In genomic region chr7:25625594-25626250, GRCm38 (mm10) we compare ENCODE assay signal across 10 mouse cellular contexts. TPM values are rescaled to one million over a fixed set of nuclear protein-coding genes. Genes with fewer than 3 reads are reported as not detected.
DNase-seq lines count a peak whose midpoint lies in the region; ATAC-seq and TF ChIP-seq lines count a peak whose summit lies in the region.
"Had no signal": no experiment of that assay in that cellular context is flagged by ENCODE, and none has a peak within 500 bp of the region (broad histone marks: within the 10 kb centered on the region; RNA-seq: fewer than 3 reads in every experiment).

No protein-coding gene starts in this region.

- no peaks in the 10 kb centered on the region for H3K27me3 ChIP-seq in testis, adult 2 months (ENCODE audit: control insufficient read depth, insufficient read depth, low read length)
- H3K27me3 ChIP-seq in kidney, postnatal 0 days (ENCODE audit: insufficient read depth, low read length) = no peaks in the 10 kb centered on the region
- H3K27me3 ChIP-seq in stomach, embryonic 14.5 days (ENCODE audit: control insufficient read depth, insufficient read depth, low read length) = no peaks in the 10 kb centered on the region
- peaks cover 23% of the 10 kb centered on the region for H3K27me3 ChIP-seq in neural tube, embryonic 15.5 days (replicated peaks)

- peak; percentile 27; the same call in 1 of the 2 replicates for TF ChIP-seq CTCF in testis, adult 2 months (IDR thresholded peaks at IDR 0.05; ENCODE audit: control insufficient read depth, insufficient read depth, insufficient replicate concordance, low read depth, low read length)
- TF ChIP-seq CTCF in kidney, postnatal 0 days (IDR thresholded peaks at IDR 0.05; ENCODE audit: low read depth) = peak; percentile 59

- peaks cover 2% of the 10 kb centered on the region for H3K36me3 ChIP-seq in testis, adult 2 months (ENCODE audit: control insufficient read depth, insufficient read depth, low read length)
- peaks cover 16% of the 10 kb centered on the region; the same call in 1 of the 2 replicates for H3K36me3 ChIP-seq in kidney, postnatal 0 days (ENCODE audit: insufficient read depth, low read length)
- H3K36me3 ChIP-seq in stomach, embryonic 14.5 days (ENCODE audit: control insufficient read depth, insufficient read depth, low read length) = peaks cover 20% of the 10 kb centered on the region
- H3K36me3 ChIP-seq in neural tube, embryonic 15.5 days = peaks cover 59% of the 10 kb centered on the region

- H3K4me3 ChIP-seq in testis, adult 2 months (ENCODE audit: control insufficient read depth, low read depth, low read length) = no peak overlapping the region
- H3K4me3 ChIP-seq in kidney, postnatal 0 days (replicated peaks; ENCODE audit: low read depth, low read length) = no peak overlapping the region
- H3K4me3 ChIP-seq in stomach, embryonic 14.5 days (ENCODE audit: low read depth, low read length) = no peak overlapping the region
- H3K4me3 ChIP-seq in neural tube, embryonic 15.5 days (replicated peaks) = no peak overlapping the region

- H3K9me3 ChIP-seq in kidney, postnatal 0 days (replicated peaks; ENCODE audit: low read length) = no peaks in the 10 kb centered on the region
- no peaks in the 10 kb centered on the region for H3K9me3 ChIP-seq in stomach, embryonic 14.5 days (ENCODE audit: control insufficient read depth, low read depth, low read length)
- H3K9me3 ChIP-seq in neural tube, embryonic 15.5 days (replicated peaks) = no peaks in the 10 kb centered on the region

- H3K9ac ChIP-seq in kidney, postnatal 0 days (ENCODE audit: low read depth, low read length) = no peak overlapping the region
- H3K9ac ChIP-seq in stomach, embryonic 14.5 days (replicated peaks; ENCODE audit: low read depth, low read length) = no peak overlapping the region
- H3K9ac ChIP-seq in neural tube, embryonic 15.5 days (replicated peaks) = no peak overlapping the region

- H3K4me2 ChIP-seq in kidney, postnatal 0 days (ENCODE audit: low read length) = no peak overlapping the region
- no peak overlapping the region for H3K4me2 ChIP-seq in stomach, embryonic 14.5 days (replicated peaks; ENCODE audit: low read depth, low read length)
- no peak overlapping the region for H3K4me2 ChIP-seq in neural tube, embryonic 15.5 days

- TF ChIP-seq POLR2A in testis, adult 2 months (IDR thresholded peaks at IDR 0.05; ENCODE audit: control insufficient read depth, low read depth, low read length) = no peak

- H3K4me1 ChIP-seq in testis, adult 2 months (ENCODE audit: control insufficient read depth, insufficient read depth, low read length) = peaks cover 15% of the 10 kb centered on the region
- H3K4me1 ChIP-seq in kidney, postnatal 0 days (replicated peaks; ENCODE audit: insufficient read depth, low read length) = 0 out of 2 replicates have a peak, but pooled peaks cover 8% of the 10 kb centered on the region
- H3K4me1 ChIP-seq in stomach, embryonic 14.5 days (ENCODE audit: control insufficient read depth, insufficient read depth, low read length) = peaks cover 20% of the 10 kb centered on the region
- H3K4me1 ChIP-seq in neural tube, embryonic 15.5 days = peaks cover 17% of the 10 kb centered on the region

- no peak for ATAC-seq in kidney, postnatal 0 days (replicated peaks; ENCODE audit: low FRiP score, low read depth)
- no peak for ATAC-seq in stomach, embryonic 14.5 days (ENCODE audit: insufficient number of reproducible peaks, insufficient read depth, low FRiP score, low read depth)
- no peak for ATAC-seq in neural tube, embryonic 15.5 days (ENCODE audit: low FRiP score)

- 75% methylated on average over 10 of the region's 10 CpGs for WGBS in kidney, postnatal 0 days
- 74% methylated on average over 10 of the region's 10 CpGs for WGBS in stomach, embryonic 14.5 days
- 79% methylated on average over 10 of the region's 10 CpGs for WGBS in neural tube, embryonic 15.5 days

- H3K27ac ChIP-seq in testis, adult 2 months (ENCODE audit: control insufficient read depth, insufficient read depth, low read depth, low read length) = no peak overlapping the region
- peak overlapping the region; percentile 65; the same call in 1 of the 2 replicates for H3K27ac ChIP-seq in kidney, postnatal 0 days
- H3K27ac ChIP-seq in stomach, embryonic 14.5 days (ENCODE audit: low read length) = peak overlapping the region; percentile 85; the same call in 1 of the 2 replicates
- H3K27ac ChIP-seq in neural tube, embryonic 15.5 days (replicated peaks) = no peak overlapping the region

- peak; percentile 53 for DNase-seq in adrenal gland, postnatal 10 days
- DNase-seq in adrenal gland, adult 18-20 months (ENCODE audit: low spot score in 2 of 2) = no peak
- no peak for DNase-seq in testis, postnatal 14 days (ENCODE audit: low spot score)
- no peak for DNase-seq in kidney, postnatal 0 days (ENCODE audit: low spot score)
- no peak for DNase-seq in layer of hippocampus, adult 9-10 months (ENCODE audit: low spot score)

RNA-seq across cellular contexts. Expression of gene B3gnt8, which starts 0.7 kb away (rescaled TPM):
- 1 to 10 TPM; 4.0 TPM for total RNA-seq in adrenal gland, postnatal 10 days (2021)
- total RNA-seq in adrenal gland, adult 18-20 months (2021) = 1 to 10 TPM; 2.7 to 2.8 TPM
- 3.1 and 3.9 TPM in 2 replicates for polyA plus RNA-seq in testis, adult 2 months (2012; rRNA removed)
- 9.3 and 11.4 TPM in 2 replicates for polyA plus RNA-seq in kidney, postnatal 0 days (2015; fragmentation: Nextera tagmentation; extraction: Ambion mirVana)
- polyA plus RNA-seq in stomach, embryonic 14.5 days (2014; fragmentation: Nextera tagmentation; extraction: Ambion mirVana) = 6.2 and 6.5 TPM in 2 replicates
- 1.8 and 5.3 TPM in 2 replicates for polyA plus RNA-seq in neural tube, embryonic 15.5 days (2015; fragmentation: Nextera tagmentation; extraction: Ambion mirVana)

RNA-seq across cellular contexts. Expression of gene Dmac2, which starts 6.5 kb away (rescaled TPM):
- 10 to 100 TPM; 36.2 to 51.7 TPM for total RNA-seq in adrenal gland, postnatal 10 days (2021)
- 10 to 100 TPM; 24.2 to 30.5 TPM for total RNA-seq in adrenal gland, adult 18-20 months (2021)
- polyA plus RNA-seq in testis, adult 2 months (2012; rRNA removed) = 53.6 and 57.8 TPM in 2 replicates
- 68.6 and 68.9 TPM in 2 replicates for polyA plus RNA-seq in kidney, postnatal 0 days (2015; fragmentation: Nextera tagmentation; extraction: Ambion mirVana)
- polyA plus RNA-seq in stomach, embryonic 14.5 days (2014; fragmentation: Nextera tagmentation; extraction: Ambion mirVana) = 39.0 and 44.9 TPM in 2 replicates
- polyA plus RNA-seq in neural tube, embryonic 15.5 days (2015; fragmentation: Nextera tagmentation; extraction: Ambion mirVana) = 48.2 and 49.5 TPM in 2 replicates

RNA-seq across cellular contexts. Expression of gene Erich4, which starts 10.0 kb away (rescaled TPM):
- not detected for total RNA-seq in adrenal gland, postnatal 10 days (2021)
- total RNA-seq in adrenal gland, adult 18-20 months (2021) = not detected
- not detected in 2 replicates for polyA plus RNA-seq in testis, adult 2 months (2012; rRNA removed)
- polyA plus RNA-seq in kidney, postnatal 0 days (2015; fragmentation: Nextera tagmentation; extraction: Ambion mirVana) = 10.1 and 11.2 TPM in 2 replicates
- not detected in 2 replicates for polyA plus RNA-seq in stomach, embryonic 14.5 days (2014; fragmentation: Nextera tagmentation; extraction: Ambion mirVana)
- polyA plus RNA-seq in neural tube, embryonic 15.5 days (2015; fragmentation: Nextera tagmentation; extraction: Ambion mirVana) = 0.20 TPM in 1 of 2 replicates, not detected in the other
- polyA plus RNA-seq: C2C12; heart, embryonic 14.5 days had no signal

RNA-seq across cellular contexts. Expression of gene Bckdha, which starts 33.1 kb away (rescaled TPM):
- 100 to 1,000 TPM; 251 to 252 TPM for total RNA-seq in adrenal gland, postnatal 10 days (2021)
- 100 to 1,000 TPM; 232 to 288 TPM for total RNA-seq in adrenal gland, adult 18-20 months (2021)
- 69.0 and 76.6 TPM in 2 replicates for polyA plus RNA-seq in testis, adult 2 months (2012; rRNA removed)
- 90.1 and 96.3 TPM in 2 replicates for polyA plus RNA-seq in kidney, postnatal 0 days (2015; fragmentation: Nextera tagmentation; extraction: Ambion mirVana)
- 48.6 and 52.2 TPM in 2 replicates for polyA plus RNA-seq in stomach, embryonic 14.5 days (2014; fragmentation: Nextera tagmentation; extraction: Ambion mirVana)
- polyA plus RNA-seq in neural tube, embryonic 15.5 days (2015; fragmentation: Nextera tagmentation; extraction: Ambion mirVana) = 39.6 and 49.5 TPM in 2 replicates

RNA-seq across cellular contexts. Expression of gene Exosc5, which starts 33.2 kb away (rescaled TPM):
- total RNA-seq in adrenal gland, postnatal 10 days (2021) = 10 to 100 TPM; 45.3 to 50.6 TPM
- total RNA-seq in adrenal gland, adult 18-20 months (2021) = 10 to 100 TPM; 38.0 to 49.3 TPM
- polyA plus RNA-seq in testis, adult 2 months (2012; rRNA removed) = 466 and 545 TPM in 2 replicates
- polyA plus RNA-seq in kidney, postnatal 0 days (2015; fragmentation: Nextera tagmentation; extraction: Ambion mirVana) = 76.8 and 78.6 TPM in 2 replicates
- 72.9 and 83.0 TPM in 2 replicates for polyA plus RNA-seq in stomach, embryonic 14.5 days (2014; fragmentation: Nextera tagmentation; extraction: Ambion mirVana)
- 36.8 and 55.4 TPM in 2 replicates for polyA plus RNA-seq in neural tube, embryonic 15.5 days (2015; fragmentation: Nextera tagmentation; extraction: Ambion mirVana)

Comparison
In these comparisons a context has a peak if more than half of its experiments do, and no peak if none do; other contexts are left out.
1. H3K27ac ChIP-seq: peak in kidney, postnatal 0 days (single experiment) and stomach, embryonic 14.5 days (single experiment); none in testis, adult 2 months (single experiment) and neural tube, embryonic 15.5 days (single experiment).